Mouse (Mus musculus) megakaryocyte, embryonic 14.5 days (primary cell): ENCODE data around the gene Spg11. TPM values are rescaled to one million over a fixed set of nuclear protein-coding genes. Genes with fewer than 3 reads are reported as not detected.

Experiments used
- H3K27me3 ChIP-seq: replicated peaks from 2 replicates; pipeline ENCODE3; 2012; ENCODE audit warnings: inconsistent platforms
- H3K36me3 ChIP-seq: replicated peaks from 2 replicates; pipeline ENCODE3; 2012; ENCODE audit warnings: low read length, inconsistent platforms, mixed read lengths
- H3K4me1 ChIP-seq: 2 replicates; pipeline ENCODE4 v1.6.1; 2012; ENCODE audit warnings: inconsistent platforms
- H3K4me3 ChIP-seq: replicated peaks from 2 replicates; pipeline ENCODE3; 2012; ENCODE audit warnings: moderate library complexity, mild to moderate bottlenecking, inconsistent platforms
- H3K9me3 ChIP-seq: 2 replicates; pipeline ENCODE4 v1.6.1; 2012; ENCODE audit warnings: inconsistent platforms
- FLI1 ChIP-seq: IDR thresholded peaks from 2 replicates; pipeline ENCODE4 v1.6.1; 2012; ENCODE audit warnings: low read length, inconsistent platforms, mixed read lengths
- GATA1 ChIP-seq: IDR thresholded peaks from 3 replicates; pipeline ENCODE4 v1.6.1; 2012; ENCODE audit warnings: mixed read lengths, low read length, inconsistent platforms, borderline replicate concordance
- polyA plus RNA-seq: library from polyadenylated mRNA; stranded (reverse); fragments of >175 nt; gene quantifications from 2 replicates; pipeline ENCODE4 v1.2.3, GENCODE M21; 2012; ENCODE audit warnings: low replicate concordance; ENCODE audit not compliant: insufficient read depth

Gene Spg11
- polyA plus RNA-seq, 1 experiment: 0.51 TPM

DNA sequence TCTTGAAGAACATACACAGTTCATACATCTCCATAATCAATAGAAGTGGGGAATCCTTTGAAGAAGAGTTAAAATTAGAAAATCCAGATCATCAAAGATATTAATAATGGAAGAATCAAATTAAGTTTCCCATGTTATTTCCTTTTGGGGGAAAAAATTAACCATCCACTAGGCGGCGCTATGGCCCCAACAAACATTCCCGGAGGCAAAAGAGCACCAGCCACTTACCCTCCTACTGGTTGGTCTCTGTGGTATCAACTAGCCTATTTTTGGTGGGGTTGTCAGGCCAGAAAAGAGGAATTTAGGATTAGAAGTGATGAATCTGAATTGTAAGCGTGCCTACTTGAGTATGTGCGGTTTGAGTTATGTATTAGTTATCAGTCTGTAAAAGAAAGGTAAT lies 48.3 kb downstream of the Spg11 start:
- Histone ChIP-seq H3K4me1 (peaks cover 13% of the 10 kb centered on the region), H3K9me3 (no peaks in the 10 kb centered on the region), H3K36me3 (peaks cover 75% of the 10 kb centered on the region)

DNA sequence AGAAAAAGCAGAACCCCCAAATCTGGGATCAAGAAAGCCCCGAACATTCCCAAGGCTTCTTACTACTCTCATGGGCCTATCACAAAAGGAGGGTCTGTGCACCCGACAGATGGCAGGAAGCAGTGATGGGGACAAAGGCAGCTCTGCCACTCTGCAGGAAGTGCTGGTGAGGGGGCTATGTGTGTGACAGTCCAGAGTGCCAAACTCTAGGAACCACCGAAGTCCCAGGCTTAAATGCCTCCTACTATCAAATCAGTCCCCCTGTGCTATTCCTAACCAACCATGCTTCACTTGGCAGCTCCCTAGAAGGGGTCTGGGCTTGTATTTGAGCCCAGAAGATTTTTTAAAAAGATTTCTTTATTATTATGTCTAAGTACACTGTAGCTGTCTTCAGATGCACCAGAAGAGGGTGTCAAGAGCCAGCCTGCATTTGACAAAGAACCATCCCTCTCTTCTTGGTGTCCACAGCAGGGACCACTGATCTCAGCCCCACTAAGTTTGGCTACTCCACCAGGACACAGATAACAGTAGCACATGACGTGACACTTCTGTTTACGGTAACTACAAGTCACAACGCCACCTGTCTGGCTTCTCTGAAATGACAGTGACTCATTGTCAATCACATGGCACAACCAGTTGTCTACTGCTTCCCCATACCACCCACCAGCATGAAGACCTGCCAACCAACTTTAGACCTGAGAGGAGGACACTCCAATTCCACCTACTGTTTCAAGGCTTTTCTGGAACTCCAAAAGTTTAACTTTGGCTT lies 48.9 kb downstream of the Spg11 start:
- Histone ChIP-seq H3K4me3 (no peak overlapping the region), H3K36me3 (peaks cover 75% of the 10 kb centered on the region), H3K27me3 (no peaks in the 10 kb centered on the region), H3K9me3 (no peaks in the 10 kb centered on the region), H3K4me1 (peaks cover 14% of the 10 kb centered on the region)
- TF ChIP-seq GATA1 (no peak), FLI1 (no peak)

More for the DNA sequence above, 48.3 kb downstream of the Spg11 start:
- H3K4me3 ChIP-seq: no peak overlapping the region
- TF ChIP-seq FLI1 (no peak), GATA1 (no peak)
- no peaks in the 10 kb centered on the region for H3K27me3 ChIP-seq

GRCm38 (mm10) chr2:122066241-122066640 lies 51.9 kb downstream of the Spg11 start:
- H3K27me3 ChIP-seq: no peaks in the 10 kb centered on the region
- peaks cover 75% of the 10 kb centered on the region for H3K36me3 ChIP-seq
- H3K9me3 ChIP-seq: no peaks in the 10 kb centered on the region
- peaks cover 27% of the 10 kb centered on the region for H3K4me1 ChIP-seq
- TF ChIP-seq FLI1: no peak
- TF ChIP-seq GATA1: no peak
- peak overlapping the region; percentile 38 for H3K4me3 ChIP-seq

DNA sequence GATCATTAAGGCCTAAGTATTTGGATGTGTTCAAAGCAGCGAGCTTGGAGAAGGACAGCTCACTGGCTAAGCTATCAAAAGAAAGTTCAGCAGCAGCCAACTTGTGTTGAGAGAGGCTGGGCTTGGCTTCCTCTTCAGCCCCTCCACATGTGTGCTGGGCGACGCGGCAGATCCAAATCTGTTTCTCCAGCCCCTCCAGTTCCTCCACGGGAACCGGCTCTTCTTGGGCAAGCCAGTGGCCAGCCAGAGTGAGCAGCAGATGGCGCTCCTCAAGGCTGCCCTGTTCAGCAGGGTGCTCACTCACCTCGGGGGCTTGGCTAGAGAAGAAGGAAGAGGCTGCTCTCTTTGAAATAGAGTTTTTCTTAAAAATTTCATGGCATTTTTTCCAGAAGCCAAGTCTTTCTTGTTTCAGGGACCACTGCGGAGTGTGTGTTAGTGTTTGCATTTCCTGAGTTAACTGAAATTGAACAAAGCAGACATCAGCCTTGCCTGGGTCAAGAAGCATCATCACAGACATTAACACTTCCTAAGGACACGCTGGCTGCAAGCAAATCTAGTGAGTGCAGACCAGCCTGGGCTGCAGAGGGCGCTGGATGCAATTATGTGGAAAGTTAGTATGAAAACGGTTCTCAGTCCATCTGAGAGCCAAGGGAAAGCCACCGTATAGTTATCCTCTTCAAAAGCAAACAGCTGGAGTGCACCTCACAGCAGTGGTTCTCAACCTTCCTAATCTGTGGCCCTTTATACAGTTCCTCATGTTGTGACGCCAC lies 52.8 kb downstream of the Spg11 start:
- peaks cover 76% of the 10 kb centered on the region for H3K36me3 ChIP-seq
- H3K4me3 ChIP-seq: no peak overlapping the region

GRCm38 (mm10) chr2:122059365-122060115 lies 58.6 kb downstream of the Spg11 start:
- H3K36me3 ChIP-seq: peaks cover 69% of the 10 kb centered on the region
- peaks cover 19% of the 10 kb centered on the region for H3K4me1 ChIP-seq
- TF ChIP-seq GATA1 (no peak), FLI1 (no peak)
- no peaks in the 10 kb centered on the region for H3K27me3 ChIP-seq
- H3K9me3 ChIP-seq: no peaks in the 10 kb centered on the region
- H3K4me3 ChIP-seq: no peak overlapping the region

More for the DNA sequence above, 52.8 kb downstream of the Spg11 start:
- Histone ChIP-seq H3K4me1 (peaks cover 29% of the 10 kb centered on the region), H3K9me3 (no peaks in the 10 kb centered on the region), H3K27me3 (no peaks in the 10 kb centered on the region)
- TF ChIP-seq FLI1: no peak
- no peak for TF ChIP-seq GATA1

DNA sequence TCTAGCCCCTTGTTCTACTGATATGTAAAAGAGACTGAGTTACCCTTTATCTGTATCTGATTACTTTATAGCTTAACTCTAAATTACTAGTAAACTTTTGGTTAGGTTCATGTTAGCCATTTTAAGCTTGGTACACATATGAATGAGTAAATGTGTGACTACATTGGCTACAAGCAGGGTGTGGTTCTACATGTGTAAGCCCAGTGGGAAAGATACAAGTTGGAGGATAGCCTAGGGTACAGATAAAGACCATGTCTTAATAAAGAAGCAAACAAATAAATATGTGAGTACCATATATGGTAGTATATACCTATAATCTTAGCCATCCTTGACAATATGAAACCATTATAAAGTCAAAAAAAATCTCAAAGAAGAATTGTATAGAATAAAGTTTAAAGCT lies 74.3 kb downstream of the Spg11 start:
- Histone ChIP-seq H3K4me1 (peaks cover 4% of the 10 kb centered on the region; the same call in 1 of the 2 replicates), H3K36me3 (peaks cover 81% of the 10 kb centered on the region), H3K4me3 (no peak overlapping the region), H3K9me3 (no peaks in the 10 kb centered on the region), H3K27me3 (no peaks in the 10 kb centered on the region)
- TF ChIP-seq GATA1: no peak
- TF ChIP-seq FLI1: no peak

- H3K4me3 ChIP-seq: no peak overlapping the region
- no peaks in the 10 kb centered on the region for H3K9me3 ChIP-seq
- H3K36me3 ChIP-seq: peaks cover 71% of the 10 kb centered on the region
- H3K4me1 ChIP-seq: peaks cover 34% of the 10 kb centered on the region
- H3K27me3 ChIP-seq: no peaks in the 10 kb centered on the region
- TF ChIP-seq GATA1 (no peak), FLI1 (no peak)
Measured at GRCm38 (mm10) chr2:122036064-122036463, 82.1 kb downstream of the Spg11 start.

- TF ChIP-seq FLI1 (no peak), GATA1 (no peak)
- Histone ChIP-seq H3K4me3 (no peak overlapping the region), H3K27me3 (no peaks in the 10 kb centered on the region), H3K36me3 (peaks cover 46% of the 10 kb centered on the region), H3K9me3 (no peaks in the 10 kb centered on the region), H3K4me1 (peaks cover 45% of the 10 kb centered on the region)
Measured at GRCm38 (mm10) chr2:122031970-122032369, 86.2 kb downstream of the Spg11 start.
